Mouse (Mus musculus) forebrain, embryonic 16.5 days (tissue): ENCODE measurements around the gene E2f7. TPM values are rescaled to one million over a fixed set of nuclear protein-coding genes. Genes with fewer than 3 reads are reported as not detected.

Experiments used
- ATAC-seq: fragments of 200-750 bp; cut with Nextera tagmentation; 2 replicates; pipeline ENCODE4 v1.8.0; 2017; ENCODE audit warnings: mild to moderate bottlenecking, moderate library complexity
- H3K27ac ChIP-seq: fragments of 300-500 bp; sonication (generic); 2 replicates; pipeline ENCODE4 v1.5.1; 2014; ENCODE audit warnings: low read length, control low read depth
- H3K27me3 ChIP-seq: fragments of 300-500 bp; sonication (generic); replicated peaks from 2 replicates; pipeline ENCODE4 v1.6.1; 2014; ENCODE audit warnings: low read length; ENCODE audit not compliant: control insufficient read depth, insufficient read depth
- H3K36me3 ChIP-seq: fragments of 300-500 bp; sonication (generic); 2 replicates; pipeline ENCODE4 v1.6.1; 2014; ENCODE audit not compliant: control insufficient read depth, insufficient read depth
- H3K4me1 ChIP-seq: fragments of 300-500 bp; sonication (generic); replicated peaks from 2 replicates; pipeline ENCODE4 v1.6.1; 2014; ENCODE audit warnings: low read length; ENCODE audit not compliant: control insufficient read depth, insufficient read depth
- H3K4me2 ChIP-seq: fragments of 300-500 bp; sonication (generic); 2 replicates; pipeline ENCODE4 v1.6.1; 2014; ENCODE audit warnings: mild to moderate bottlenecking, low read length, control low read depth
- H3K4me3 ChIP-seq: fragments of 300-500 bp; sonication (generic); replicated peaks from 2 replicates; pipeline ENCODE4 v1.5.1; 2014; ENCODE audit warnings: mild to moderate bottlenecking, low read length, control low read depth
- H3K9ac ChIP-seq: fragments of 300-500 bp; sonication (generic); replicated peaks from 2 replicates; pipeline ENCODE4 v1.6.1; 2014; ENCODE audit warnings: low read depth, low read length, control low read depth
- H3K9me3 ChIP-seq: fragments of 300-500 bp; sonication (generic); 2 replicates; pipeline ENCODE4 v1.6.1; 2016; ENCODE audit warnings: low read length; ENCODE audit not compliant: control insufficient read depth
- WGBS: fragments of 180-500 bp; shearing (Covaris S2); extraction: QIAGEN DNeasy Blood & Tissue Kit; methylation state at CpG from one replicate; pipeline ENCODE4 v1.1.7; 2014; 5-methylcytosine and 5-hydroxymethylcytosine counted together
- polyA plus RNA-seq: library from polyadenylated mRNA; unstranded; fragments of >200 nt; fragmentation: Nextera tagmentation; extraction: Ambion mirVana; gene quantifications from 2 replicates; pipeline ENCODE4 v1.2.1, GENCODE M21; 2015

Gene E2f7
- polyA plus RNA-seq, 1 experiment from 2014 or later = 13.8 TPM

- ATAC-seq = no peak
- Histone ChIP-seq H3K4me1 (peaks cover 4% of the 10 kb centered on the region; the same call in 1 of the 2 replicates), H3K9ac (no peak overlapping the region), H3K9me3 (no peaks in the 10 kb centered on the region), H3K4me2 (no peak overlapping the region), H3K27ac (no peak overlapping the region), H3K27me3 (no peaks in the 10 kb centered on the region), H3K36me3 (no peaks in the 10 kb centered on the region), H3K4me3 (no peak overlapping the region)
- 62% methylated on average over 2 of the region's 2 CpGs for WGBS
Measured at GRCm38 (mm10) chr10:110811862-110812225, 66.6 kb downstream of the E2f7 start.

DNA sequence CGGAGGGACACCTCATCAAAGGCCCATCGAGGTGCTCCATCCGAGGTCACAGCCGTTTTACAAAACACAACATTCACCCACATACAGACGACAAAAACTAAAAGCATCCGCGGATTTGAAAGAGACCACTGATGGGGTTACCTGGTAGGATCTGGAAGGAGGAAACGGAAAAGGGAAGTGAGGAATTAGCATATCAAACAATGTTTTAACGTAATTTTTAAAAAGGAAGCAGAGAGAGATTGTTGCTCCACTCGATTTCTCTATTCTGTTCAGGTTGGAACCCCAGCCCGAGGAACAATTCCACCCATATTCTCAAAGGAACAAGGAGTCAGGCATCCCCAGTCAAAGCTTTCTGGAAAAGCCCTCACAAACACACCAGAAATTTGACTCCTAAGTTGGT is 75.9 kb downstream of the E2f7 start:
- no peaks in the 10 kb centered on the region for H3K27me3 ChIP-seq
- no peaks in the 10 kb centered on the region for H3K36me3 ChIP-seq
- no peak overlapping the region for H3K4me2 ChIP-seq
- H3K9ac ChIP-seq = no peak overlapping the region
- 82% methylated on average over 11 of the region's 11 CpGs for WGBS
- H3K9me3 ChIP-seq = no peaks in the 10 kb centered on the region
- no peak overlapping the region for H3K4me3 ChIP-seq
- no peaks in the 10 kb centered on the region for H3K4me1 ChIP-seq
- no peak for ATAC-seq
- H3K27ac ChIP-seq = no peak overlapping the region

DNA sequence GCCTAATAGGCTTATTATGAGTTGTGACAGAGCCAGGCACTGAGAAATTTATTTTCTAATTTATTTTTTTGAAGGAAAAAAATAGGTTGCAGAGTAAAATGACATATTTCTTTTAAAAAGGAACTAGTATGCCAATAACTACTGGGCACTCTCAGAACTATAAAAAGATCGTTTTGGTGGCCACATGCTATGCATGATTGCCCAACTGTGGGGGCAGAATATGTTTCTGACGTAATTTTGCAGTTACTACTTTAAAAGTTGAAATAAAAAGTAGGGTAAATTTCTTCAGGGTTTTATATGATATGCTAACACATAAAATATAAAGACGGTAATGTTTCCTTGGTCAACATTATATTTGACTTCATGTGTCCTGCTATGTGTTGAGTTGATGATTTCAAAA is 76.5 kb downstream of the E2f7 start:
- ATAC-seq = no peak
- Histone ChIP-seq H3K9me3 (no peaks in the 10 kb centered on the region), H3K4me2 (no peak overlapping the region), H3K36me3 (no peaks in the 10 kb centered on the region), H3K27ac (no peak overlapping the region), H3K4me1 (no peaks in the 10 kb centered on the region), H3K4me3 (no peak overlapping the region), H3K9ac (no peak overlapping the region), H3K27me3 (no peaks in the 10 kb centered on the region)
- WGBS = 89% methylated on average over 3 of the region's 3 CpGs

GRCm38 (mm10) chr10:110832336-110832735 is 87.1 kb downstream of the E2f7 start:
- Histone ChIP-seq H3K27ac (no peak overlapping the region), H3K9me3 (no peaks in the 10 kb centered on the region), H3K4me2 (no peak overlapping the region), H3K4me3 (no peak overlapping the region), H3K27me3 (no peaks in the 10 kb centered on the region), H3K4me1 (0 out of 2 replicates have a peak, but pooled peaks cover 4% of the 10 kb centered on the region), H3K36me3 (no peaks in the 10 kb centered on the region), H3K9ac (no peak overlapping the region)
- WGBS = 66% methylated on average over 6 of the region's 6 CpGs
- no peak for ATAC-seq

DNA sequence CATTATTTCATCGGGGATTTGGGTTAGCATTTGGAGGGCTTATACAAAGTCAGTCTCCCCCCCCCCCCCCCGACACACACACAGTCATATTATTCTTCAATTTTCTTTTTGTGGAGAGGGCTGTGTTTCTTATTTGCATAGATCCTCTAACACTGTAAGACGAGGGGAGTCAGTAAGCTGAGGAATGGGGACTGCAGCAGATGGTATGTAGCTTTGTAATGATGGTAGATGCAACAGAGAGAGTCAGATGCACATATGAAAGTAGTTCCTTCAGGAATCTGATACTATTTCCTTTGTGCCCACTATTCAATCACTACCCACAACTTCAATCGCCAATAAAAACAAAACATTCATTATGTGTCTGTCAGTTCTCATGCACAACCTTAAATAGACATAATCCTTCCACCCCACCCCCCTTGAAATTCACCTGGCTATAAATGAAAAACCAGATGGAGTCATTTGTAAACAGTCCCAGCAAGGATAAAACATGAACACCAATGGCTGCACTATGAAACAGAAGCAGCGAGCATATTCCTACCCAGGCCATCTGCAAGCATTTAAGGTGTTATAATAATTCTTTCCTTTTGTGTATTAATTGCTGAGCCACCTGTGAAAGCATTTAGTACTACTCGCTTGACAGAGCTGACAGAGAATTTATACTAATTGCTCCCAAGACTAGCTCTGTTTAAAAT is 90.0 kb downstream of the E2f7 start:
- Histone ChIP-seq H3K9me3 (no peaks in the 10 kb centered on the region), H3K27ac (peak overlapping the region; percentile 18; the same call in 1 of the 2 replicates), H3K36me3 (no peaks in the 10 kb centered on the region), H3K4me1 (0 out of 2 replicates have a peak, but pooled peaks cover 4% of the 10 kb centered on the region), H3K4me2 (no peak overlapping the region), H3K4me3 (no peak overlapping the region), H3K9ac (no peak overlapping the region), H3K27me3 (no peaks in the 10 kb centered on the region)
- WGBS = 47% methylated on average over 6 of the region's 6 CpGs
- peak; percentile 77 for ATAC-seq

Other genes starting within 250 kb of the E2f7 start
- 196 and 203 TPM in 2 replicates for gene Csrp2, start 174.3 kb downstream of the E2f7 start, polyA plus RNA-seq